Mouse (Mus musculus) C2C12 (cell line): ENCODE results near the gene Tcfl5. TPM values are rescaled to one million over a fixed set of nuclear protein-coding genes. Genes with fewer than 3 reads are reported as not detected.

Experiments used
- H3K27me3 ChIP-seq: one replicate; pipeline ENCODE4 v1.6.1; 2011; ENCODE audit not compliant: control insufficient read depth, insufficient read depth, insufficient read length
- H3K36me3 ChIP-seq: one replicate; pipeline ENCODE4 v1.6.1; 2011; ENCODE audit not compliant: control insufficient read depth, insufficient read depth
- H3K4me3 ChIP-seq: one replicate; pipeline ENCODE4 v1.5.1; 2011; ENCODE audit warnings: mild to moderate bottlenecking, control low read depth; ENCODE audit not compliant: poor library complexity, insufficient read depth, severe bottlenecking
- H3K79me2 ChIP-seq: one replicate; pipeline ENCODE4 v1.6.1; 2011; ENCODE audit not compliant: control insufficient read depth, insufficient read depth
- H3K79me3 ChIP-seq: one replicate; pipeline ENCODE4 v1.6.1; 2011; ENCODE audit warnings: low read depth, control low read depth
- H3ac ChIP-seq: one replicate; pipeline ENCODE3; 2011; ENCODE audit warnings: low read depth; ENCODE audit not compliant: control insufficient read depth, insufficient read length
- CEBPB ChIP-seq: IDR thresholded peaks from one replicate; pipeline ENCODE4 v1.6.1; 2011; ENCODE audit warnings: low read depth, mild to moderate bottlenecking, control low read depth, moderate library complexity
- CTCF ChIP-seq: IDR thresholded peaks from one replicate; pipeline ENCODE4 v1.5.1; 2011; ENCODE audit not compliant: control insufficient read depth, insufficient read depth, insufficient read length
- FOSL1 ChIP-seq: IDR thresholded peaks from one replicate; pipeline ENCODE4 v1.8.0; 2011; ENCODE audit warnings: mild to moderate bottlenecking, low read length; ENCODE audit not compliant: poor library complexity, insufficient read depth, severe bottlenecking
- MAX ChIP-seq: IDR thresholded peaks from one replicate; pipeline ENCODE4 v1.6.1; 2011; ENCODE audit warnings: mild to moderate bottlenecking, control low read depth
- MYOD1 ChIP-seq: IDR thresholded peaks from one replicate; pipeline ENCODE4 v1.6.1; 2011; ENCODE audit warnings: low read depth; ENCODE audit not compliant: control insufficient read depth, insufficient read length
- MYOG ChIP-seq: IDR thresholded peaks from one replicate; pipeline ENCODE4 v1.6.1; 2011; ENCODE audit not compliant: control insufficient read depth, insufficient read length; ENCODE audit errors: extremely low read depth
- USF1 ChIP-seq: IDR thresholded peaks from one replicate; pipeline ENCODE4 v1.6.1; 2011; ENCODE audit warnings: low read depth, mild to moderate bottlenecking, control low read depth, moderate library complexity
- polyA plus RNA-seq: library from polyadenylated mRNA; unstranded; fragments of >200 nt; fragmentation: generic; extraction: Trizol; gene quantifications from one replicate; pipeline ENCODE4 v1.2.1, GENCODE M21; 2012; ENCODE audit warnings: missing spikeins

The Tcfl5 gene
- polyA plus RNA-seq, 1 experiment: not detected

- Histone ChIP-seq H3K79me2 (peaks cover 11% of the 10 kb centered on the region), H3K27me3 (no peaks in the 10 kb centered on the region), H3K79me3 (peaks cover 6% of the 10 kb centered on the region), H3ac (no peak overlapping the region), H3K4me3 (no peak overlapping the region), H3K36me3 (no peaks in the 10 kb centered on the region)
- TF ChIP-seq MAX: no peak
- no peak for TF ChIP-seq FOSL1
- TF ChIP-seq USF1: no peak
- TF ChIP-seq MYOG: no peak
- TF ChIP-seq CEBPB: no peak
- TF ChIP-seq MYOD1: no peak
- peak; percentile 69 for TF ChIP-seq CTCF
Measured at GRCm38 (mm10) chr2:180578686-180579085, 63.8 kb downstream of the Tcfl5 start.

GRCm38 (mm10) chr2:180576482-180576881 is 66.0 kb downstream of the Tcfl5 start:
- no peak overlapping the region for H3ac ChIP-seq
- no peak overlapping the region for H3K4me3 ChIP-seq
- no peaks in the 10 kb centered on the region for H3K79me2 ChIP-seq
- no peaks in the 10 kb centered on the region for H3K36me3 ChIP-seq
- no peaks in the 10 kb centered on the region for H3K79me3 ChIP-seq
- TF ChIP-seq MYOD1: no peak
- TF ChIP-seq CEBPB: no peak
- no peak for TF ChIP-seq USF1
- no peak for TF ChIP-seq CTCF
- no peak for TF ChIP-seq MYOG
- TF ChIP-seq MAX: no peak
- no peak for TF ChIP-seq FOSL1
- H3K27me3 ChIP-seq: no peaks in the 10 kb centered on the region

Other genes starting within 250 kb of the Tcfl5 start
- gene Slco4a1, start 186.5 kb downstream of the Tcfl5 start, polyA plus RNA-seq: 7.4 TPM
- gene Ntsr1, start 142.7 kb downstream of the Tcfl5 start, polyA plus RNA-seq: not detected
- 19.2 TPM for gene Mrgbp, start 61.4 kb downstream of the Tcfl5 start, polyA plus RNA-seq
- 61.5 TPM for gene Ogfr, start 53.5 kb downstream of the Tcfl5 start, polyA plus RNA-seq
- gene Col9a3, start 44.9 kb downstream of the Tcfl5 start, polyA plus RNA-seq: 0.21 TPM
- 11.0 TPM for gene Dido1, start 67.3 kb upstream of the Tcfl5 start, polyA plus RNA-seq
- 35.5 TPM for gene Gid8, start 67.4 kb upstream of the Tcfl5 start, polyA plus RNA-seq
- 0.04 TPM for gene Slc17a9, start 82.6 kb upstream of the Tcfl5 start, polyA plus RNA-seq
- 0.01 TPM for gene Bhlhe23, start 134.2 kb upstream of the Tcfl5 start, polyA plus RNA-seq